Mouse (Mus musculus) CH12.LX (cell line): ENCODE measurements around the gene Pknox2. TPM values are rescaled to one million over a fixed set of nuclear protein-coding genes. Genes with fewer than 3 reads are reported as not detected.

Experiments
- DNase-seq: peaks from one replicate; pipeline ENCODE4 v3.0.0-alpha.2; 2013; ENCODE audit errors: extremely low read depth
- H3K27ac ChIP-seq: 2 replicates; pipeline ENCODE4 v1.5.1; 2012; ENCODE audit warnings: low read depth, mild to moderate bottlenecking, control low read depth, moderate library complexity; ENCODE audit not compliant: insufficient read depth
- H3K27me3 ChIP-seq: replicated peaks from 2 replicates; pipeline ENCODE3; 2012; ENCODE audit warnings: inconsistent platforms
- H3K36me3 ChIP-seq, 2 experiments: replicated peaks in 1 of 2; 2 replicates each; pipeline versions ENCODE3 to v1.6.1; 2012; ENCODE audit warnings: inconsistent platforms in 1 of 2, low read length in 1 of 2, mild to moderate bottlenecking in 1 of 2, mixed read lengths in 1 of 2, moderate library complexity in 1 of 2; ENCODE audit not compliant: control insufficient read depth in 1 of 2, insufficient read depth in 1 of 2
- H3K4me1 ChIP-seq, 2 experiments: 2 replicates each; pipeline ENCODE4 v1.6.1; 2012; ENCODE audit warnings: inconsistent platforms in 1 of 2, moderate library complexity in 1 of 2; ENCODE audit not compliant: insufficient read depth in 2 of 2, control insufficient read depth in 1 of 2
- H3K4me2 ChIP-seq: 2 replicates; pipeline ENCODE4 v1.6.1; 2012; ENCODE audit warnings: low read depth, mild to moderate bottlenecking, control low read depth; ENCODE audit not compliant: poor library complexity, insufficient read depth, severe bottlenecking
- H3K4me3 ChIP-seq, 3 experiments: fragments of 150-350 bp in 1 of 3; sonication (generic) in 1 of 3; replicated peaks in 1 of 3; 2 replicates each; pipeline versions ENCODE3 to v1.5.1; 2011 to 2012; ENCODE audit warnings: low read depth in 2 of 3, low read length in 2 of 3, mild to moderate bottlenecking in 2 of 3, moderate library complexity in 2 of 3, control low read depth in 1 of 3, improper control_type of control experiment in 1 of 3, inconsistent platforms in 1 of 3, mixed read lengths in 1 of 3; ENCODE audit not compliant: poor library complexity in 1 of 3
- H3K79me2 ChIP-seq: replicated peaks from 2 replicates; pipeline ENCODE4 v1.6.1; 2012; ENCODE audit warnings: mild to moderate bottlenecking, moderate library complexity; ENCODE audit not compliant: control insufficient read depth, poor library complexity, insufficient read depth, severe bottlenecking; ENCODE audit errors: extremely low read depth
- H3K9ac ChIP-seq: 2 replicates; pipeline ENCODE4 v1.6.1; 2012; ENCODE audit warnings: low read depth, mild to moderate bottlenecking, control low read depth, moderate library complexity; ENCODE audit not compliant: insufficient read depth
- H3K9me3 ChIP-seq: replicated peaks from 2 replicates; pipeline ENCODE3; 2012; ENCODE audit warnings: low read length, inconsistent platforms, mixed read lengths
- CHD1 ChIP-seq: IDR thresholded peaks from 2 replicates; pipeline ENCODE4 v1.6.1; 2012; ENCODE audit warnings: low read depth, low read length, improper control_type of control experiment, inconsistent platforms
- CHD2 ChIP-seq: IDR thresholded peaks from 2 replicates; pipeline ENCODE4 v1.6.1; 2011; ENCODE audit warnings: low read length, improper control_type of control experiment
- CTCF ChIP-seq, 2 experiments: IDR thresholded peaks in 1 of 2; conservative IDR thresholded peaks in 1 of 2; 2 replicates each; pipeline ENCODE4 v1.5.1; 2011 to 2012; ENCODE audit warnings: low read depth in 2 of 2, low read length in 2 of 2, improper control_type of control experiment in 1 of 2, inconsistent platforms in 1 of 2, mild to moderate bottlenecking in 1 of 2, moderate library complexity in 1 of 2
- ELF1 ChIP-seq: IDR thresholded peaks from 2 replicates; pipeline ENCODE4 v1.6.1; 2014; ENCODE audit warnings: low read depth, mild to moderate bottlenecking, inconsistent platforms, low read length, improper control_type of control experiment
- IRF4 ChIP-seq: IDR thresholded peaks from 2 replicates; pipeline ENCODE4 v1.6.1; 2014; ENCODE audit warnings: low read depth, mild to moderate bottlenecking, inconsistent platforms, low read length, improper control_type of control experiment
- JUN ChIP-seq: IDR thresholded peaks from 2 replicates; pipeline ENCODE4 v1.6.1; 2011; ENCODE audit warnings: low read depth, mild to moderate bottlenecking, low read length, improper control_type of control experiment, moderate library complexity; ENCODE audit not compliant: insufficient read depth
- MAZ ChIP-seq: IDR thresholded peaks from 2 replicates; pipeline ENCODE4 v1.6.1; 2012; ENCODE audit warnings: low read depth, mild to moderate bottlenecking, inconsistent platforms, low read length, improper control_type of control experiment, moderate library complexity
- MEF2A ChIP-seq: IDR thresholded peaks from 2 replicates; pipeline ENCODE4 v1.6.1; 2014; ENCODE audit warnings: low read depth, mild to moderate bottlenecking, inconsistent platforms, low read length, improper control_type of control experiment, borderline replicate concordance
- MYC ChIP-seq: IDR thresholded peaks from 2 replicates; pipeline ENCODE4 v1.6.1; 2011; ENCODE audit warnings: low read depth, mild to moderate bottlenecking, improper control_type of control experiment, low read length
- NELFE ChIP-seq: IDR thresholded peaks from 2 replicates; pipeline ENCODE4 v1.6.1; 2011; ENCODE audit warnings: low read depth, low read length, improper control_type of control experiment
- PAX5 ChIP-seq: IDR thresholded peaks from 2 replicates; pipeline ENCODE4 v1.6.1; 2012; ENCODE audit warnings: low read length, inconsistent platforms, mixed read lengths
- POLR2A ChIP-seq: IDR thresholded peaks from 2 replicates; pipeline ENCODE4 v1.6.1; 2011; ENCODE audit warnings: low read depth, mild to moderate bottlenecking, improper control_type of control experiment, low read length
- RCOR1 ChIP-seq: conservative IDR thresholded peaks from 2 replicates; pipeline ENCODE4 v1.6.1; 2012; ENCODE audit warnings: low read depth, mild to moderate bottlenecking, inconsistent platforms, low read length, improper control_type of control experiment
- TBP ChIP-seq: conservative IDR thresholded peaks from 2 replicates; pipeline ENCODE4 v1.6.1; 2011; ENCODE audit warnings: low read depth, low read length, improper control_type of control experiment
- USF2 ChIP-seq: conservative IDR thresholded peaks from 2 replicates; pipeline ENCODE4 v1.6.1; 2011; ENCODE audit warnings: low read depth, low read length, improper control_type of control experiment
- ZKSCAN1 ChIP-seq: IDR thresholded peaks from 2 replicates; pipeline ENCODE4 v1.6.1; 2012; ENCODE audit warnings: low read depth, inconsistent platforms, low read length, improper control_type of control experiment, borderline replicate concordance
- ZNF384 ChIP-seq: IDR thresholded peaks from 2 replicates; pipeline ENCODE4 v1.6.1; 2012; ENCODE audit warnings: low read depth, low read length, improper control_type of control experiment, inconsistent platforms
- dilution Hi-C: fragments of 300-500 bp; cut with MboI; formaldehyde crosslinking; loops from 2 replicates; pipeline ENCODE4 v1.14.3; 2020; ENCODE audit warnings: low sequenced_read_pairs; ENCODE audit not compliant: extremely low pct_unique_long_range_greater_than_20kb, extremely low pct_ligation_motif_present
- in situ Hi-C: fragments of 300-500 bp; cut with MboI; formaldehyde crosslinking; loops from 3 replicates; pipeline ENCODE4 v1.14.3; 2019; ENCODE audit warnings: low sequenced_read_pairs, low pct_ligation_motif_present, low pct_unique_long_range_greater_than_20kb, mixed read lengths
- polyA plus RNA-seq: library from polyadenylated mRNA; unstranded; fragments of >175 nt; gene quantifications from 2 replicates; pipeline ENCODE4 v1.2.1, GENCODE M21; 2012; ENCODE audit warnings: low read depth; ENCODE audit not compliant: insufficient read length
- total RNA-seq, 2 experiments: library from RNA; depleted of rRNA; stranded (reverse); fragments of 300-350 nt in 1 of 2; fragments of >200 nt in 1 of 2; gene quantifications; 2 replicates each; pipeline ENCODE4 v1.2.3; 2012 to 2014

The Pknox2 gene
- total and polyA plus RNA-seq, 3 experiments: 0.08 to 0.11 TPM; not detected in 1

DNA sequence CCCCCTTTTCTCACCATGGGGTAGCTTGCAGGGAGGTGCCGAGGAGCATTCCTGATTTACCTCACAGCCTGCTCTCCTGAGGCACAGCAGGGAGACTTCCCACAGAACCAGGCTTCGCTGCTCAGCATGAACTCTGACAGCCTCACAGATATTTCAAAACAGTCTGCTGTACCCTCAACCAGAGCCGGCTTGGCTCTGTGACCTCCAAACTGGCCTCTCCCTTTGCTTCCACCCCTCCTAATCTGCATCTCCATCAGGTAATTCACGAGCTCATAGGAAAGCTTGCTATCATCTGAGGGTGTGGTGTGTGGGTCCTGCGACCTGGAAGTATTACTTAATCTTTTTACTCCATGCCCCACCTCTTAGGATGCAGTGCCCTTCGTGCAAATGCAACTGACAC is 142.5 kb downstream of the Pknox2 start:
- no peak overlapping the region for H3K9ac ChIP-seq
- in situ Hi-C loops: no loop called here
- no peaks in the 10 kb centered on the region for H3K4me1 ChIP-seq
- H3K36me3 ChIP-seq: no peaks in the 10 kb centered on the region
- H3K79me2 ChIP-seq: no peaks in the 10 kb centered on the region
- H3K27me3 ChIP-seq: peaks cover 13% of the 10 kb centered on the region
- no peaks in the 10 kb centered on the region for H3K9me3 ChIP-seq
- H3K4me2 ChIP-seq: no peak overlapping the region
- dilution Hi-C loops: no loop called here
- DNase-seq: no peak
- no peak overlapping the region for H3K4me3 ChIP-seq
- TF ChIP-seq CHD2 (no peak), ELF1 (no peak), POLR2A (no peak), ZNF384 (no peak), IRF4 (no peak), MYC (no peak), ZKSCAN1 (no peak), RCOR1 (no peak), CHD1 (no peak), USF2 (no peak), JUN (no peak), MEF2A (no peak), CTCF (conservative IDR thresholded peaks at IDR 0.05 in 1 of 2, IDR thresholded peaks at IDR 0.05 in 1 of 2; ENCODE audit: low read depth in 2 of 2, low read length in 2 of 2) (no peak), MAZ (no peak), TBP (no peak), NELFE (no peak)
- no peak overlapping the region for H3K27ac ChIP-seq

DNA sequence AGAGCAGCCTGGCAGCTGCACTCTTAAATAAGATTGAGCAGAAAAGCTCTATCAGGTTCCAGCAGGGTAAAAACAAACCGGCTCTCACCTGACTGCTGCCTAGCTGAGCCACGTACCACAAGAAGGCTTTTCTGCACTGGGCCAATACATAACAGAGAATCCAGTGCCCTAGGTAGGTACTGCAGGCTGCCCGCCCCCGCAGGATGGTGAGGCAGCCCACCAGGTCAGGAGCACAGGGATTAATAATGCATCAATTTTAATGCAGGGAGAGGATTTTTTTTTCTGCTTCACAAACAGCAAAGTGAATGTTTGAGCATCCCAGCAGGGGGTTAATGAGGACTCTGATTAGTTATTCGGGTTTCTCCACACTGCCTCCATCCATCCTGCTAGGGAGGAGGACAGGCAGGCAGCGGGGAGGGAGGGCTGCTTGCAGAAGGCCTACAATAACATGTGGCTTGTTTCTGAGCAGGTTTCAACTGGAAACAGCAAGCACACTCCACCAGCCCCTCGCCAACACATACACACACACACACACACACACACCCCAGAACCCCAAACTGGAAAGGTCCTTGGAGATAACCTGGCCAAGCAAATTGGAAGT is 145.2 kb downstream of the Pknox2 start:
- no peaks in the 10 kb centered on the region for H3K9me3 ChIP-seq
- in situ Hi-C loops (no loop called here), dilution Hi-C loops (no loop called here)
- no peak for TF ChIP-seq MAZ
- no peak for TF ChIP-seq PAX5
- TF ChIP-seq TBP: no peak
- TF ChIP-seq RCOR1: no peak
- DNase-seq: no peak
- H3K79me2 ChIP-seq: no peaks in the 10 kb centered on the region
- H3K9ac ChIP-seq: no peak overlapping the region
- no peaks in the 10 kb centered on the region for H3K4me1 ChIP-seq
- H3K4me2 ChIP-seq: no peak overlapping the region
- no peak overlapping the region for H3K27ac ChIP-seq
- no peaks in the 10 kb centered on the region for H3K36me3 ChIP-seq
- H3K4me3 ChIP-seq: no peak overlapping the region
- H3K27me3 ChIP-seq: peaks cover 16% of the 10 kb centered on the region
